Mouse (Mus musculus) megakaryocyte, embryonic 14.5 days (primary cell): ENCODE measurements around the gene Sbno1. TPM values are rescaled to one million over a fixed set of nuclear protein-coding genes. Genes with fewer than 3 reads are reported as not detected.

Experiments used
- H3K27me3 ChIP-seq: replicated peaks from 2 replicates; pipeline ENCODE3; 2012; ENCODE audit warnings: inconsistent platforms
- H3K36me3 ChIP-seq: replicated peaks from 2 replicates; pipeline ENCODE3; 2012; ENCODE audit warnings: low read length, inconsistent platforms, mixed read lengths
- H3K4me1 ChIP-seq: 2 replicates; pipeline ENCODE4 v1.6.1; 2012; ENCODE audit warnings: inconsistent platforms
- H3K4me3 ChIP-seq: replicated peaks from 2 replicates; pipeline ENCODE3; 2012; ENCODE audit warnings: moderate library complexity, mild to moderate bottlenecking, inconsistent platforms
- H3K9me3 ChIP-seq: 2 replicates; pipeline ENCODE4 v1.6.1; 2012; ENCODE audit warnings: inconsistent platforms
- FLI1 ChIP-seq: IDR thresholded peaks from 2 replicates; pipeline ENCODE4 v1.6.1; 2012; ENCODE audit warnings: low read length, inconsistent platforms, mixed read lengths
- GATA1 ChIP-seq: IDR thresholded peaks from 3 replicates; pipeline ENCODE4 v1.6.1; 2012; ENCODE audit warnings: mixed read lengths, low read length, inconsistent platforms, borderline replicate concordance
- polyA plus RNA-seq: library from polyadenylated mRNA; stranded (reverse); fragments of >175 nt; gene quantifications from 2 replicates; pipeline ENCODE4 v1.2.3, GENCODE M21; 2012; ENCODE audit warnings: low replicate concordance; ENCODE audit not compliant: insufficient read depth

Gene Sbno1
- polyA plus RNA-seq, 1 experiment: 4.3 TPM

GRCm38 (mm10) chr5:124338791-124339190 lies 87.0 kb downstream of the Sbno1 start:
- TF ChIP-seq FLI1: no peak
- TF ChIP-seq GATA1: no peak
- H3K4me1 ChIP-seq: peaks cover 23% of the 10 kb centered on the region

GRCm38 (mm10) chr5:124337909-124338308 lies 87.9 kb downstream of the Sbno1 start:
- H3K4me1 ChIP-seq: peaks cover 28% of the 10 kb centered on the region
- no peak overlapping the region for H3K4me3 ChIP-seq
- H3K27me3 ChIP-seq: no peaks in the 10 kb centered on the region
- no peak for TF ChIP-seq GATA1
- TF ChIP-seq FLI1: no peak
- H3K36me3 ChIP-seq: peaks cover 74% of the 10 kb centered on the region
- no peaks in the 10 kb centered on the region for H3K9me3 ChIP-seq

More at GRCm38 (mm10) chr5:124338791-124339190, 87.0 kb downstream of the Sbno1 start:
- peaks cover 75% of the 10 kb centered on the region for H3K36me3 ChIP-seq
- no peak overlapping the region for H3K4me3 ChIP-seq
- H3K27me3 ChIP-seq: no peaks in the 10 kb centered on the region
- H3K9me3 ChIP-seq: no peaks in the 10 kb centered on the region

GRCm38 (mm10) chr5:124337103-124337502 lies 88.7 kb downstream of the Sbno1 start:
- Histone ChIP-seq H3K4me3 (no peak overlapping the region), H3K36me3 (peaks cover 73% of the 10 kb centered on the region), H3K27me3 (no peaks in the 10 kb centered on the region), H3K9me3 (no peaks in the 10 kb centered on the region), H3K4me1 (peaks cover 27% of the 10 kb centered on the region)
- TF ChIP-seq FLI1 (no peak), GATA1 (no peak)

GRCm38 (mm10) chr5:124334392-124334791 lies 91.4 kb downstream of the Sbno1 start:
- no peak overlapping the region for H3K4me3 ChIP-seq
- H3K27me3 ChIP-seq: no peaks in the 10 kb centered on the region
- TF ChIP-seq GATA1 (no peak), FLI1 (no peak)
- peaks cover 55% of the 10 kb centered on the region for H3K36me3 ChIP-seq
- no peaks in the 10 kb centered on the region for H3K9me3 ChIP-seq
- peaks cover 38% of the 10 kb centered on the region for H3K4me1 ChIP-seq

GRCm38 (mm10) chr5:124330086-124330485 lies 95.7 kb downstream of the Sbno1 start:
- no peaks in the 10 kb centered on the region for H3K9me3 ChIP-seq
- peaks cover 52% of the 10 kb centered on the region for H3K4me1 ChIP-seq

GRCm38 (mm10) chr5:124327510-124328364 lies 98.1 kb downstream of the Sbno1 start, which contains the start of the genes Mphosph9 and 2810006K23Rik:
Gene Mphosph9 (minus strand): TSS chr5:124327972.
Gene 2810006K23Rik (plus strand): TSS chr5:124328089.
- Histone ChIP-seq H3K27me3 (no peaks in the 10 kb centered on the region), H3K4me1 (peaks cover 38% of the 10 kb centered on the region), H3K9me3 (no peaks in the 10 kb centered on the region), H3K4me3 (peak within 1 kb of the TSS; percentile 98), H3K36me3 (peaks cover 18% of the 10 kb centered on the region)
- TF ChIP-seq GATA1 (no peak), FLI1 (no peak)

More at GRCm38 (mm10) chr5:124330086-124330485, 95.7 kb downstream of the Sbno1 start:
- TF ChIP-seq FLI1 (no peak), GATA1 (no peak)
- no peaks in the 10 kb centered on the region for H3K27me3 ChIP-seq
- H3K4me3 ChIP-seq: no peak overlapping the region
- peaks cover 17% of the 10 kb centered on the region for H3K36me3 ChIP-seq

- Histone ChIP-seq H3K27me3 (no peaks in the 10 kb centered on the region), H3K9me3 (no peaks in the 10 kb centered on the region), H3K4me1 (peaks cover 38% of the 10 kb centered on the region), H3K4me3 (peak overlapping the region; percentile 98), H3K36me3 (peaks cover 12% of the 10 kb centered on the region)
- no peak for TF ChIP-seq GATA1
- no peak for TF ChIP-seq FLI1
Observed at GRCm38 (mm10) chr5:124326829-124327228, 99.0 kb downstream of the Sbno1 start.

Other genes with a start within 250 kb of the Sbno1 start
- 30.1 and 45.3 TPM in 2 replicates for gene Pitpnm2, start 176.2 kb downstream of the Sbno1 start, polyA plus RNA-seq
- 1.8 TPM in 1 of 2 replicates, not detected in the other for gene Mphosph9, start 98.0 kb downstream of the Sbno1 start, polyA plus RNA-seq
- 1.7 and 5.7 TPM in 2 replicates for gene 2810006K23Rik, start 97.9 kb downstream of the Sbno1 start, polyA plus RNA-seq
- gene Cdk2ap1, start 62.9 kb downstream of the Sbno1 start, polyA plus RNA-seq: 125 and 160 TPM in 2 replicates
- gene Kmt5a, start 13.9 kb upstream of the Sbno1 start, polyA plus RNA-seq: 134 and 294 TPM in 2 replicates
- gene Rilpl2, start 52.4 kb upstream of the Sbno1 start, polyA plus RNA-seq: 26.5 and 65.3 TPM in 2 replicates
- 8.7 and 27.1 TPM in 2 replicates for gene Snrnp35, start 57.1 kb upstream of the Sbno1 start, polyA plus RNA-seq
- gene Rilpl1, start 105.4 kb upstream of the Sbno1 start, polyA plus RNA-seq: 0.75 and 11.4 TPM in 2 replicates
- 72.2 and 125 TPM in 2 replicates for gene Tmed2, start 114.7 kb upstream of the Sbno1 start, polyA plus RNA-seq
- 4.6 and 7.1 TPM in 2 replicates for gene Ddx55, start 126.9 kb upstream of the Sbno1 start, polyA plus RNA-seq
- 8.4 and 10.9 TPM in 2 replicates for gene Eif2b1, start 153.1 kb upstream of the Sbno1 start, polyA plus RNA-seq
- 3.1 TPM in 1 of 2 replicates, not detected in the other for gene Gtf2h3, start 153.1 kb upstream of the Sbno1 start, polyA plus RNA-seq
- gene Atp6v0a2, start 202.6 kb upstream of the Sbno1 start, polyA plus RNA-seq: 24.2 and 43.3 TPM in 2 replicates